Mouse (Mus musculus) bone marrow, adult 2 months (tissue): ENCODE results near the gene Pla2g4e.

Experiments used
- CTCF ChIP-seq: fragments of 200-500 bp; IDR thresholded peaks from 2 replicates; pipeline ENCODE4 v1.5.1; 2011; ENCODE audit warnings: low read length, control low read depth; ENCODE audit not compliant: control insufficient read depth, insufficient read depth
- POLR2A ChIP-seq: fragments of 200-500 bp; IDR thresholded peaks from 2 replicates; pipeline ENCODE4 v1.6.1; 2011; ENCODE audit warnings: low read depth, mild to moderate bottlenecking, control low read depth, low read length, borderline replicate concordance; ENCODE audit not compliant: control insufficient read depth

DNA sequence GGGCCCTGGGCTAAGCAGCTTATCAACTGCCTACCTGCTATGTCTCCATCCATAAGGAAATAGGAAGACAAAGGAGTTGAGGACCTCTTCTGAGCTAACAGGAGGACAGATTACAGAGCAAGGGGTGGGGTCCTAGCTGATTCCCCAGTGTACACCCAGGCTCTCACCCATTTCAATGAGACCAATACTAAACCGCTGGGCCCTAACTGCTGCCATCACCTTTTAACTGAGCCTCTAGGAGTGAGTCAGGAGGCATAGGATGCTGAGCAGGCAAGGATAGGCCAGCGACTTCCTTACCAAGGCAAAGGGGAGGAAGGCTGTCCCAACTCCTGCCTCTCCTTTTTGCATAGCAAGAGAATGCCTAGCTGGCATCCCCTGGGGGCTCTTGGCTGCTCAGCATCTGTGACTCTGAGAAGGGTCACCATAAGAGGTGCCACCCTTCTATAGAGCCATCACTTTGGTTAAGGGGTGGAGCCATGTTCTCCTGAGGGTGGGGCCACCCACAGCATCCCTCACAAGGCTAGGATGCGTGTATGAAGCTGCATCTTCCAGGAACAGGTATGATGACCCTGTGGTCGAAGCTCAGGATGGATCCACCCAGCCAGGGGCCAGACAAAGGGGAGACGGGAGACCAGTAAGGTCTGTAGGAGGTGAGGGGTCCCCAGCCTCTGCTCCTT is 2.2 kb downstream of the Pla2g4e start:
- TF ChIP-seq POLR2A: no peak
- TF ChIP-seq CTCF: no peak
